Mouse (Mus musculus) monocyte, adult 2 months (primary cell): ENCODE data around the gene Muc5ac.
"Not testable (repeated sequence)": the region's sequence is repeated elsewhere in the genome, so short reads cannot be mapped to it uniquely, and the experiment has no call there.

Experiments
- DNase-seq, 2 experiments: peaks; one replicate each; pipeline ENCODE4 v3.0.0; 2022; ENCODE audit warnings: low spot score in 2 of 2, low read depth in 1 of 2

Gene Muc5ac

GRCm38 (mm10) chr7:141788677-141789452 is at the start of gene Muc5ac:
TSS of gene Muc5ac (plus strand) at chr7:141788972.
- no peak for DNase-seq

- no peak for DNase-seq
Measured at GRCm38 (mm10) chr7:141747451-141748100, 41.2 kb upstream of the Muc5ac start.

- no peak for DNase-seq
Measured at GRCm38 (mm10) chr7:141752513-141752912, 36.3 kb upstream of the Muc5ac start.

- no peak for DNase-seq
Measured at GRCm38 (mm10) chr7:141755831-141756230, 32.9 kb upstream of the Muc5ac start.

- DNase-seq: no peak
Measured at GRCm38 (mm10) chr7:141758291-141758690, 30.5 kb upstream of the Muc5ac start.

GRCm38 (mm10) chr7:141770521-141770920 is 18.3 kb upstream of the Muc5ac start:
- DNase-seq: no peak

- DNase-seq: no peak
Measured at GRCm38 (mm10) chr7:141770988-141771387, 17.8 kb upstream of the Muc5ac start.

- DNase-seq: no peak
Measured at GRCm38 (mm10) chr7:141772058-141772557, 16.7 kb upstream of the Muc5ac start.

GRCm38 (mm10) chr7:141774855-141775254 is 13.9 kb upstream of the Muc5ac start:
- no peak for DNase-seq

GRCm38 (mm10) chr7:141776199-141776598 is 12.6 kb upstream of the Muc5ac start:
- no peak for DNase-seq

- no peak for DNase-seq
Measured at GRCm38 (mm10) chr7:141794251-141794650, 5.5 kb downstream of the Muc5ac start.

GRCm38 (mm10) chr7:141803206-141803605 is 14.4 kb downstream of the Muc5ac start:
- no peak for DNase-seq

- DNase-seq: no peak
Measured at GRCm38 (mm10) chr7:141805384-141805783, 16.6 kb downstream of the Muc5ac start.

GRCm38 (mm10) chr7:141807823-141808222 is 19.1 kb downstream of the Muc5ac start:
- not testable (repeated sequence) for DNase-seq

- not testable (repeated sequence) for DNase-seq
Measured at GRCm38 (mm10) chr7:141809933-141810332, 21.2 kb downstream of the Muc5ac start.

- no peak for DNase-seq
Measured at GRCm38 (mm10) chr7:141813321-141813720, 24.5 kb downstream of the Muc5ac start.

- DNase-seq: no peak
Measured at GRCm38 (mm10) chr7:141815361-141815760, 26.6 kb downstream of the Muc5ac start.

GRCm38 (mm10) chr7:141817355-141818075 is 28.7 kb downstream of the Muc5ac start:
- no peak for DNase-seq

- DNase-seq: no peak
Measured at GRCm38 (mm10) chr7:141818267-141818666, 29.5 kb downstream of the Muc5ac start.

GRCm38 (mm10) chr7:141822582-141823261 is 34.0 kb downstream of the Muc5ac start:
- no peak for DNase-seq

GRCm38 (mm10) chr7:141823699-141824098 is 34.9 kb downstream of the Muc5ac start:
- no peak for DNase-seq
